ENCODE assay signal across 12 mouse cellular contexts in the genomic region with DNA sequence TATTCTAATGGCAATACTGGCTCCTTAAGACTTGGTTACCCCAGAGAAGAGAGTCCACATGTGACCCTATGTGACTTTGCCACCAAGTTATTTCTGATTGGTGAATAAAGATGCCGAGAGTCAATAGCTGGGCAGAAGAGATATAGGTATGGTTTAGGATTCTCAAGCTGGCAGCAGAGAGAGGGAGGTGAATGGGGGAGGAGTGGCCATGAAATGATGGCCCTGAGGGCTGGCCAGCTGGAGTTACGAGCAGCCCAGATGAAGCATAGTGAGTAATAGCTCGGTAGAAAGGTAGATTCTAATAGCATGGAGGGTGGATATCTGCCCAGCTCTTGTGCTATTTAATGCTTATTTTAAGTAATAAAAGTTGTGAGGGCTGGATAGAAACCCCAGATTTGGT.
"Had no signal": no experiment of that assay in that cellular context is flagged by ENCODE, and none has a peak within 500 bp of the region (broad histone marks: within the 10 kb centered on the region; RNA-seq: fewer than 3 reads in every experiment).

No protein-coding gene starts in this region.

- DNase-seq: left cerebral cortex, postnatal 4 days; liver; liver, embryonic 13.5 days; liver, postnatal 0 days; lung, adult 18-20 months; lung, adult 2 months; lung, embryonic 14.5 days; lung, postnatal 10 days; lung, postnatal 14 days; lung, postnatal 36 days; lung, postnatal 4 days; midbrain, embryonic 14.5 days had no signal
